Mouse (Mus musculus) lung, embryonic 14.5 days (tissue): ENCODE measurements around the gene Slc25a25. TPM values are rescaled to one million over a fixed set of nuclear protein-coding genes. Genes with fewer than 3 reads are reported as not detected.

Experiments
- ATAC-seq: fragments of 200-750 bp; cut with Nextera tagmentation; 2 replicates; pipeline ENCODE4 v1.8.0; 2017; ENCODE audit warnings: mild to moderate bottlenecking, moderate TSS enrichment, moderate library complexity; ENCODE audit not compliant: insufficient read depth
- DNase-seq: peaks from one replicate; pipeline ENCODE4 v3.0.0-alpha.2; 2015
- H3K27ac ChIP-seq: fragments of 300-500 bp; sonication (generic); 2 replicates; pipeline ENCODE4 v1.5.1; 2014; ENCODE audit warnings: low read depth, mild to moderate bottlenecking, moderate library complexity
- H3K27me3 ChIP-seq: fragments of 300-500 bp; sonication (generic); 2 replicates; pipeline ENCODE4 v1.6.1; 2014; ENCODE audit warnings: low read length, control low read depth; ENCODE audit not compliant: insufficient read depth
- H3K36me3 ChIP-seq: fragments of 300-500 bp; sonication (generic); 2 replicates; pipeline ENCODE4 v1.6.1; 2014; ENCODE audit warnings: control low read depth; ENCODE audit not compliant: insufficient read depth
- H3K4me1 ChIP-seq: fragments of 300-500 bp; sonication (generic); 2 replicates; pipeline ENCODE4 v1.6.1; 2014; ENCODE audit warnings: antibody characterized with exemption, control low read depth; ENCODE audit not compliant: insufficient read depth
- H3K4me2 ChIP-seq: fragments of 300-500 bp; sonication (generic); 2 replicates; pipeline ENCODE4 v1.6.1; 2014; ENCODE audit warnings: mild to moderate bottlenecking
- H3K4me3 ChIP-seq: fragments of 300-500 bp; sonication (generic); 2 replicates; pipeline ENCODE4 v1.5.1; 2014; ENCODE audit warnings: low read depth, low read length
- H3K9ac ChIP-seq: fragments of 300-500 bp; sonication (generic); 2 replicates; pipeline ENCODE4 v1.6.1; 2014
- H3K9me3 ChIP-seq: fragments of 300-500 bp; sonication (generic); 2 replicates; pipeline ENCODE4 v1.6.1; 2016; ENCODE audit warnings: low read depth, low read length, control low read depth
- CTCF ChIP-seq: IDR thresholded peaks from 2 replicates; pipeline ENCODE4 v1.5.1; 2016; ENCODE audit warnings: antibody characterized with exemption, low read depth
- WGBS: fragments of 180-500 bp; shearing (Covaris S2); extraction: QIAGEN DNeasy Blood & Tissue Kit; methylation state at CpG from one replicate; pipeline ENCODE4 v1.1.7; 2014; 5-methylcytosine and 5-hydroxymethylcytosine counted together
- polyA plus RNA-seq: library from polyadenylated mRNA; unstranded; fragments of >200 nt; fragmentation: Nextera tagmentation; extraction: Ambion mirVana; gene quantifications from 2 replicates; pipeline ENCODE4 v1.2.1, GENCODE M21; 2014

Gene Slc25a25
- polyA plus RNA-seq, 1 experiment from 2014 or later, result 19.5 TPM

- H3K4me3 ChIP-seq, result peak overlapping the region; percentile 34
- peaks cover 24% of the 10 kb centered on the region for H3K4me1 ChIP-seq
- H3K4me2 ChIP-seq, result peak overlapping the region; percentile 76
- WGBS, result 2% methylated on average over 14 of the region's 14 CpGs
- H3K9me3 ChIP-seq, result no peaks in the 10 kb centered on the region
- H3K27ac ChIP-seq, result peak overlapping the region; percentile 95
- DNase-seq (peak; percentile 97), ATAC-seq (peak; percentile 92)
- peak; percentile 16; the same call in 1 of the 2 replicates for TF ChIP-seq CTCF
- H3K9ac ChIP-seq, result peak overlapping the region; percentile 38
- no peaks in the 10 kb centered on the region for H3K27me3 ChIP-seq
- peaks cover 25% of the 10 kb centered on the region for H3K36me3 ChIP-seq
Measured at GRCm38 (mm10) chr2:32423481-32424331, 27.5 kb downstream of the Slc25a25 start.

DNA sequence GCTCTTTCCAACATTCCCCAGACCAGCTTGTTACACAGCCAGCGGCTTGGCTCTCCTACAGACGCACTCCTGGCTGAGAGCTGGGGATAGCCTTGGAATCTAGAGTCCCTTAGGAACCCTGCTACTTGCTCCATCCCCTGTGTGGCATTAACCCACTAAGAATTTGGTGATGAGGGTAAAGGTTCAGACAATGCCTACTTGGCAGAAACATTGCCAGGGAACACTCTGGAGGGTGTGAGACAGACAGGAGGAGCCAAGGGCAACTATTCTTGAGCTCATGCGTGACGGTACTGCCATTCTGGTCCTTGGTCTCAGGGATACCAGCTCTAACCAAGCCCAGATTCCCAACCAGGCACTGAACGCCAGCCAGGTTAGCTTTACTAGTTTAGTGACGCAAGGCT, 29.4 kb downstream of the Slc25a25 start:
- ATAC-seq (no peak), DNase-seq (no peak)
- Histone ChIP-seq H3K9ac (no peak overlapping the region), H3K36me3 (peaks cover 44% of the 10 kb centered on the region), H3K9me3 (no peaks in the 10 kb centered on the region), H3K4me2 (no peak overlapping the region), H3K4me1 (peaks cover 18% of the 10 kb centered on the region), H3K27me3 (no peaks in the 10 kb centered on the region), H3K4me3 (no peak overlapping the region), H3K27ac (no peak overlapping the region)
- no peak for TF ChIP-seq CTCF
- WGBS, result 94% methylated on average over 6 of the region's 6 CpGs

- TF ChIP-seq CTCF, result no peak
- DNase-seq, result no peak
- H3K9ac ChIP-seq, result no peak overlapping the region
- H3K27ac ChIP-seq, result no peak overlapping the region
- no peaks in the 10 kb centered on the region for H3K27me3 ChIP-seq
- H3K4me3 ChIP-seq, result no peak overlapping the region
- H3K36me3 ChIP-seq, result peaks cover 56% of the 10 kb centered on the region
- H3K4me1 ChIP-seq, result peaks cover 18% of the 10 kb centered on the region
- H3K9me3 ChIP-seq, result no peaks in the 10 kb centered on the region
- H3K4me2 ChIP-seq, result no peak overlapping the region
- ATAC-seq, result no peak
- 85% methylated on average over 6 of the region's 6 CpGs for WGBS
Measured at GRCm38 (mm10) chr2:32420647-32421046, 30.6 kb downstream of the Slc25a25 start.

DNA sequence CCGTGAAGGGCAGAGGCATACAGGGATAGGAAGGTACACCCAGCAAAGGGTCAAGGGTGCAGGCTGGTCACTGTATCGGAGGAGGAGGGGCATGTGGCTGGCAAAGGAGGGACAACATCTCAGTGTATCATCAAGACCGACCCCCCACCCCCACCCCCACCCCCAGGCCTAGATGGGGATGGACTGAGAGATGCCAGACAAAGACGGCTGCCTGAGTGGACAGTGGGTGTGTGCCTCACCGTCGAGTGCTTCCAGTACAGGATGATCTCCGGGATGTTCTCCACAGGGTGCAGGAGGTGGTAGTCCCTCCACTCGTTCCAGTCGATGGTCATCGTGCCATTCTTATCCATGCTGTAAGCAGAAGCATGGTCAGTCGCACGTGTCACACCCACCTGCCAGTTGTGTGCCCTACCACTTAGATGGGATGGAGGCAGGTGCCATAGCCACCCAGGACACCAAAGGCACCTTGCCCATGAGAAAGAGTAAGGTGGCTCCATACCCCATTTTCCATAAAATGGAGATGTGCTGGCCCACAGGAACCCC, 31.1 kb downstream of the Slc25a25 start:
- Histone ChIP-seq H3K27ac (no peak overlapping the region), H3K4me2 (no peak overlapping the region), H3K27me3 (no peaks in the 10 kb centered on the region), H3K9me3 (no peaks in the 10 kb centered on the region), H3K4me3 (no peak overlapping the region), H3K36me3 (peaks cover 61% of the 10 kb centered on the region), H3K4me1 (peaks cover 18% of the 10 kb centered on the region), H3K9ac (no peak overlapping the region)
- TF ChIP-seq CTCF, result no peak
- no peak for ATAC-seq
- no peak for DNase-seq
- 84% methylated on average over 12 of the region's 12 CpGs for WGBS

GRCm38 (mm10) chr2:32419359-32419758, 31.9 kb downstream of the Slc25a25 start:
- no peaks in the 10 kb centered on the region for H3K27me3 ChIP-seq
- H3K9ac ChIP-seq, result no peak overlapping the region
- ATAC-seq, result no peak
- H3K4me2 ChIP-seq, result no peak overlapping the region
- no peak overlapping the region for H3K27ac ChIP-seq
- H3K4me1 ChIP-seq, result peaks cover 12% of the 10 kb centered on the region
- H3K36me3 ChIP-seq, result peaks cover 69% of the 10 kb centered on the region
- no peak overlapping the region for H3K4me3 ChIP-seq
- WGBS, result 87% methylated on average over 3 of the region's 3 CpGs
- TF ChIP-seq CTCF, result no peak
- no peak for DNase-seq
- no peaks in the 10 kb centered on the region for H3K9me3 ChIP-seq

- TF ChIP-seq CTCF, result no peak
- DNase-seq (no peak), ATAC-seq (no peak)
- Histone ChIP-seq H3K27ac (no peak overlapping the region), H3K27me3 (no peaks in the 10 kb centered on the region), H3K9ac (no peak overlapping the region), H3K4me1 (peaks cover 9% of the 10 kb centered on the region), H3K9me3 (no peaks in the 10 kb centered on the region), H3K4me3 (no peak overlapping the region), H3K4me2 (no peak overlapping the region), H3K36me3 (peaks cover 75% of the 10 kb centered on the region)
- 80% methylated on average over 12 of the region's 12 CpGs for WGBS
Measured at GRCm38 (mm10) chr2:32418430-32419151, 32.7 kb downstream of the Slc25a25 start.

- 73% methylated on average over 8 of the region's 8 CpGs for WGBS
- DNase-seq (no peak), ATAC-seq (no peak)
- Histone ChIP-seq H3K4me3 (no peak overlapping the region), H3K4me1 (no peaks in the 10 kb centered on the region), H3K9me3 (no peaks in the 10 kb centered on the region), H3K27ac (no peak overlapping the region), H3K27me3 (no peaks in the 10 kb centered on the region), H3K9ac (no peak overlapping the region), H3K4me2 (no peak overlapping the region), H3K36me3 (peaks cover 75% of the 10 kb centered on the region)
- no peak for TF ChIP-seq CTCF
Measured at GRCm38 (mm10) chr2:32417486-32417885, 33.8 kb downstream of the Slc25a25 start.
